Mouse (Mus musculus) olfactory bulb, adult 2 months (tissue): Measurements from ENCODE around the gene Mettl22.

Experiments used
- CTCF ChIP-seq: fragments of 200-500 bp; IDR thresholded peaks from 2 replicates; pipeline ENCODE4 v1.5.1; 2012; ENCODE audit warnings: low read depth, mild to moderate bottlenecking, low read length, moderate library complexity; ENCODE audit not compliant: insufficient read depth
- POLR2A ChIP-seq: fragments of 200-500 bp; IDR thresholded peaks from 2 replicates; pipeline ENCODE4 v1.6.1; 2012; ENCODE audit warnings: mild to moderate bottlenecking, low read depth, low read length, moderate library complexity; ENCODE audit not compliant: insufficient read depth

GRCm38 (mm10) chr16:8512830-8513229 is 42.2 kb downstream of the Mettl22 start:
- no peak for TF ChIP-seq CTCF
- no peak for TF ChIP-seq POLR2A
